Mouse (Mus musculus): ENCODE measurements around the gene Slc17a2. TPM values are rescaled to one million over a fixed set of nuclear protein-coding genes. Genes with fewer than 3 reads are reported as not detected.

The Slc17a2 gene
- polyA plus RNA-seq, 1 experiment from 2014 or later = not detected

GRCm38 (mm10) chr13:23861815-23862214 is 55.0 kb downstream of the Slc17a2 start:
- Histone ChIP-seq H3K9ac (ENCODE audit: low read length) (no peak overlapping the region), H3K27ac (replicated peaks; ENCODE audit: low read depth, low read length) (no peak overlapping the region), H3K27me3 (ENCODE audit: control insufficient read depth, insufficient read depth, low read length) (no peaks in the 10 kb centered on the region), H3K9me3 (ENCODE audit: control insufficient read depth, low read length) (no peaks in the 10 kb centered on the region), H3K4me3 (ENCODE audit: low read depth, low read length) (no peak overlapping the region), H3K36me3 (ENCODE audit: control insufficient read depth, insufficient read depth, low read length) (no peaks in the 10 kb centered on the region), H3K4me1 (ENCODE audit: control insufficient read depth, insufficient read depth, low read length) (no peaks in the 10 kb centered on the region), H3K4me2 (ENCODE audit: low read depth, severe bottlenecking) (no peak overlapping the region)
- ATAC-seq (ENCODE audit: insufficient number of reproducible peaks, low FRiP score, low TSS enrichment, low read depth) = no peak
- DNase-seq (ENCODE audit: low spot score) = no peak

GRCm38 (mm10) chr13:23864711-23865110 is 57.9 kb downstream of the Slc17a2 start:
- no peak for ATAC-seq (ENCODE audit: insufficient number of reproducible peaks, low FRiP score, low TSS enrichment, low read depth)

GRCm38 (mm10) chr13:23866086-23866710 is 59.4 kb downstream of the Slc17a2 start:
- DNase-seq (ENCODE audit: low spot score) (no peak), ATAC-seq (ENCODE audit: insufficient number of reproducible peaks, low FRiP score, low TSS enrichment, low read depth) (no peak)
- no peaks in the 10 kb centered on the region for H3K4me1 ChIP-seq (ENCODE audit: control insufficient read depth, insufficient read depth, low read length)
- no peak overlapping the region for H3K27ac ChIP-seq (replicated peaks; ENCODE audit: low read depth, low read length)
- no peaks in the 10 kb centered on the region for H3K9me3 ChIP-seq (ENCODE audit: control insufficient read depth, low read length)
- 82% methylated on average over 9 of the region's 9 CpGs for WGBS
- no peak overlapping the region for H3K4me3 ChIP-seq (ENCODE audit: low read depth, low read length)
- no peaks in the 10 kb centered on the region for H3K27me3 ChIP-seq (ENCODE audit: control insufficient read depth, insufficient read depth, low read length)
- H3K9ac ChIP-seq (ENCODE audit: low read length) = no peak overlapping the region
- no peaks in the 10 kb centered on the region for H3K36me3 ChIP-seq (ENCODE audit: control insufficient read depth, insufficient read depth, low read length)
- H3K4me2 ChIP-seq (ENCODE audit: low read depth, severe bottlenecking) = no peak overlapping the region

More at GRCm38 (mm10) chr13:23864711-23865110, 57.9 kb downstream of the Slc17a2 start:
- no peak overlapping the region for H3K9ac ChIP-seq (ENCODE audit: low read length)
- H3K36me3 ChIP-seq (ENCODE audit: control insufficient read depth, insufficient read depth, low read length) = no peaks in the 10 kb centered on the region
- no peak for DNase-seq (ENCODE audit: low spot score)
- no peaks in the 10 kb centered on the region for H3K27me3 ChIP-seq (ENCODE audit: control insufficient read depth, insufficient read depth, low read length)
- H3K4me3 ChIP-seq (ENCODE audit: low read depth, low read length) = no peak overlapping the region
- no peaks in the 10 kb centered on the region for H3K9me3 ChIP-seq (ENCODE audit: control insufficient read depth, low read length)
- no peak overlapping the region for H3K27ac ChIP-seq (replicated peaks; ENCODE audit: low read depth, low read length)
- no peak overlapping the region for H3K4me2 ChIP-seq (ENCODE audit: low read depth, severe bottlenecking)
- 93% methylated on average over 9 of the region's 9 CpGs for WGBS
- no peaks in the 10 kb centered on the region for H3K4me1 ChIP-seq (ENCODE audit: control insufficient read depth, insufficient read depth, low read length)

GRCm38 (mm10) chr13:23867000-23867399 is 60.2 kb downstream of the Slc17a2 start:
- no peak overlapping the region for H3K4me3 ChIP-seq (ENCODE audit: low read depth, low read length)
- no peak overlapping the region for H3K4me2 ChIP-seq (ENCODE audit: low read depth, severe bottlenecking)
- DNase-seq (ENCODE audit: low spot score) (no peak), ATAC-seq (ENCODE audit: insufficient number of reproducible peaks, low FRiP score, low TSS enrichment, low read depth) (no peak)
- no peaks in the 10 kb centered on the region for H3K4me1 ChIP-seq (ENCODE audit: control insufficient read depth, insufficient read depth, low read length)
- H3K9me3 ChIP-seq (ENCODE audit: control insufficient read depth, low read length) = no peaks in the 10 kb centered on the region
- no peak overlapping the region for H3K9ac ChIP-seq (ENCODE audit: low read length)
- H3K36me3 ChIP-seq (ENCODE audit: control insufficient read depth, insufficient read depth, low read length) = no peaks in the 10 kb centered on the region
- 90% methylated on average over 6 of the region's 6 CpGs for WGBS
- no peaks in the 10 kb centered on the region for H3K27me3 ChIP-seq (ENCODE audit: control insufficient read depth, insufficient read depth, low read length)
- H3K27ac ChIP-seq (replicated peaks; ENCODE audit: low read depth, low read length) = no peak overlapping the region

- WGBS = 86% methylated on average over 7 of the region's 7 CpGs
- Histone ChIP-seq H3K9ac (ENCODE audit: low read length) (no peak within 1 kb of the TSS), H3K4me1 (ENCODE audit: control insufficient read depth, insufficient read depth, low read length) (no peaks in the 10 kb centered on the region), H3K4me2 (ENCODE audit: low read depth, severe bottlenecking) (no peak within 1 kb of the TSS), H3K4me3 (ENCODE audit: low read depth, low read length) (no peak within 1 kb of the TSS), H3K9me3 (ENCODE audit: control insufficient read depth, low read length) (no peaks in the 10 kb centered on the region), H3K27me3 (ENCODE audit: control insufficient read depth, insufficient read depth, low read length) (no peaks in the 10 kb centered on the region), H3K36me3 (ENCODE audit: control insufficient read depth, insufficient read depth, low read length) (no peaks in the 10 kb centered on the region), H3K27ac (replicated peaks; ENCODE audit: low read depth, low read length) (no peak within 1 kb of the TSS)
- no peak for ATAC-seq (ENCODE audit: insufficient number of reproducible peaks, low FRiP score, low TSS enrichment, low read depth)
- DNase-seq (ENCODE audit: low spot score) = no peak
Measured at GRCm38 (mm10) chr13:23867405-23867804, 60.6 kb downstream of the Slc17a2 start, which contains the start of gene Slc17a1. Gene Slc17a1 (plus strand): TSS chr13:23867750.

GRCm38 (mm10) chr13:23868790-23869533 is 62.2 kb downstream of the Slc17a2 start:
- no peak overlapping the region for H3K27ac ChIP-seq (replicated peaks; ENCODE audit: low read depth, low read length)
- WGBS = 92% methylated on average over 8 of the region's 8 CpGs

GRCm38 (mm10) chr13:23869996-23870395 is 63.2 kb downstream of the Slc17a2 start:
- no peak overlapping the region for H3K4me2 ChIP-seq (ENCODE audit: low read depth, severe bottlenecking)
- DNase-seq (ENCODE audit: low spot score) (no peak), ATAC-seq (ENCODE audit: insufficient number of reproducible peaks, low FRiP score, low TSS enrichment, low read depth) (no peak)
- 85% methylated on average over 3 of the region's 3 CpGs for WGBS
- no peaks in the 10 kb centered on the region for H3K27me3 ChIP-seq (ENCODE audit: control insufficient read depth, insufficient read depth, low read length)
- no peaks in the 10 kb centered on the region for H3K4me1 ChIP-seq (ENCODE audit: control insufficient read depth, insufficient read depth, low read length)
- H3K9ac ChIP-seq (ENCODE audit: low read length) = no peak overlapping the region
- H3K36me3 ChIP-seq (ENCODE audit: control insufficient read depth, insufficient read depth, low read length) = no peaks in the 10 kb centered on the region
- no peaks in the 10 kb centered on the region for H3K9me3 ChIP-seq (ENCODE audit: control insufficient read depth, low read length)
- no peak overlapping the region for H3K27ac ChIP-seq (replicated peaks; ENCODE audit: low read depth, low read length)
- H3K4me3 ChIP-seq (ENCODE audit: low read depth, low read length) = no peak overlapping the region

More at GRCm38 (mm10) chr13:23868790-23869533, 62.2 kb downstream of the Slc17a2 start:
- H3K36me3 ChIP-seq (ENCODE audit: control insufficient read depth, insufficient read depth, low read length) = no peaks in the 10 kb centered on the region
- no peaks in the 10 kb centered on the region for H3K4me1 ChIP-seq (ENCODE audit: control insufficient read depth, insufficient read depth, low read length)
- DNase-seq (ENCODE audit: low spot score) (no peak), ATAC-seq (ENCODE audit: insufficient number of reproducible peaks, low FRiP score, low TSS enrichment, low read depth) (no peak)
- no peaks in the 10 kb centered on the region for H3K27me3 ChIP-seq (ENCODE audit: control insufficient read depth, insufficient read depth, low read length)
- H3K4me3 ChIP-seq (ENCODE audit: low read depth, low read length) = no peak overlapping the region
- no peak overlapping the region for H3K4me2 ChIP-seq (ENCODE audit: low read depth, severe bottlenecking)
- H3K9me3 ChIP-seq (ENCODE audit: control insufficient read depth, low read length) = no peaks in the 10 kb centered on the region
- H3K9ac ChIP-seq (ENCODE audit: low read length) = no peak overlapping the region

- DNase-seq (ENCODE audit: low spot score) (no peak), ATAC-seq (ENCODE audit: insufficient number of reproducible peaks, low FRiP score, low TSS enrichment, low read depth) (no peak)
- WGBS = 79% methylated on average over 5 of the region's 5 CpGs
- H3K27ac ChIP-seq (replicated peaks; ENCODE audit: low read depth, low read length) = no peak overlapping the region
- H3K9ac ChIP-seq (ENCODE audit: low read length) = no peak overlapping the region
- H3K36me3 ChIP-seq (ENCODE audit: control insufficient read depth, insufficient read depth, low read length) = no peaks in the 10 kb centered on the region
- no peak overlapping the region for H3K4me3 ChIP-seq (ENCODE audit: low read depth, low read length)
- H3K4me2 ChIP-seq (ENCODE audit: low read depth, severe bottlenecking) = no peak overlapping the region
- no peaks in the 10 kb centered on the region for H3K27me3 ChIP-seq (ENCODE audit: control insufficient read depth, insufficient read depth, low read length)
- H3K9me3 ChIP-seq (ENCODE audit: control insufficient read depth, low read length) = no peaks in the 10 kb centered on the region
- no peaks in the 10 kb centered on the region for H3K4me1 ChIP-seq (ENCODE audit: control insufficient read depth, insufficient read depth, low read length)
Measured at GRCm38 (mm10) chr13:23873141-23873540, 66.3 kb downstream of the Slc17a2 start.
